In genomic region chr2:151999669-152000290, GRCm38 (mm10) we compare ENCODE assay signal across 8 mouse cellular contexts. TPM values are rescaled to one million over a fixed set of nuclear protein-coding genes. Genes with fewer than 3 reads are reported as not detected.
DNase-seq lines count a peak whose midpoint lies in the region; ATAC-seq lines count a peak whose summit lies in the region.
"Had no signal": no experiment of that assay in that cellular context is flagged by ENCODE, and none has a peak within 500 bp of the region (broad histone marks: within the 10 kb centered on the region; RNA-seq: fewer than 3 reads in every experiment).

No protein-coding gene starts in this region.

- no peak overlapping the region for H3K9ac ChIP-seq in liver, embryonic 13.5 days

- H3K36me3 ChIP-seq in liver, embryonic 13.5 days: no peaks in the 10 kb centered on the region

- H3K4me3 ChIP-seq in liver, embryonic 13.5 days (replicated peaks): no peak overlapping the region

- H3K27me3 ChIP-seq in liver, embryonic 13.5 days: peaks cover 47% of the 10 kb centered on the region

- DNase-seq in retina, embryonic 14.5 days (ENCODE audit: low spot score): peak; percentile 29
- no peak for DNase-seq in retina, postnatal 1 day
- DNase-seq in kidney, adult 18-20 months: peak; percentile 71
- DNase-seq in liver, embryonic 13.5 days: no peak
- peak; percentile 28 for DNase-seq in urinary bladder, postnatal 25 days (ENCODE audit: low spot score)
- DNase-seq in frontal cortex, postnatal 25 days (ENCODE audit: low spot score in 2 of 2): no peak
- no peak for DNase-seq in right cerebral cortex, adult 2 months (ENCODE audit: low spot score in 2 of 2)
- DNase-seq: cerebellum, postnatal 36 days had no signal

- WGBS in liver, embryonic 13.5 days (ENCODE audit: insufficient replicate concordance): 28% methylated on average over 20 of the region's 20 CpGs

- H3K4me1 ChIP-seq in liver, embryonic 13.5 days (replicated peaks): peaks cover 54% of the 10 kb centered on the region

- no peaks in the 10 kb centered on the region for H3K9me3 ChIP-seq in liver, embryonic 13.5 days (replicated peaks)

- ATAC-seq in liver, embryonic 13.5 days (ENCODE audit: low read depth): no peak

- 0 out of 2 replicates have a peak overlapping the region, but pooled peaks have one; percentile 16 for H3K4me2 ChIP-seq in liver, embryonic 13.5 days

- no peak overlapping the region for H3K27ac ChIP-seq in liver, embryonic 13.5 days

RNA-seq across cellular contexts. Expression of gene Slc52a3, which starts 3.5 kb away (rescaled TPM):
- polyA plus RNA-seq in liver, embryonic 13.5 days (2015; fragmentation: Nextera tagmentation; extraction: Ambion mirVana): 1.3 and 1.5 TPM in 2 replicates

RNA-seq across cellular contexts. Expression of gene Fam110a, which starts 19.8 kb away (rescaled TPM):
- polyA plus RNA-seq in liver, embryonic 13.5 days (2015; fragmentation: Nextera tagmentation; extraction: Ambion mirVana): 10.9 and 11.2 TPM in 2 replicates

Comparison
In these comparisons a context has a peak if more than half of its experiments do, and no peak if none do; other contexts are left out.
1. DNase-seq: peak in retina, embryonic 14.5 days (single experiment), kidney, adult 18-20 months (single experiment) and urinary bladder, postnatal 25 days (single experiment); none in retina, postnatal 1 day (single experiment), liver, embryonic 13.5 days (single experiment), frontal cortex, postnatal 25 days (0 of 2) and right cerebral cortex, adult 2 months (0 of 2).